8 mouse cellular contexts compared by ENCODE assay signal in the genomic region with DNA sequence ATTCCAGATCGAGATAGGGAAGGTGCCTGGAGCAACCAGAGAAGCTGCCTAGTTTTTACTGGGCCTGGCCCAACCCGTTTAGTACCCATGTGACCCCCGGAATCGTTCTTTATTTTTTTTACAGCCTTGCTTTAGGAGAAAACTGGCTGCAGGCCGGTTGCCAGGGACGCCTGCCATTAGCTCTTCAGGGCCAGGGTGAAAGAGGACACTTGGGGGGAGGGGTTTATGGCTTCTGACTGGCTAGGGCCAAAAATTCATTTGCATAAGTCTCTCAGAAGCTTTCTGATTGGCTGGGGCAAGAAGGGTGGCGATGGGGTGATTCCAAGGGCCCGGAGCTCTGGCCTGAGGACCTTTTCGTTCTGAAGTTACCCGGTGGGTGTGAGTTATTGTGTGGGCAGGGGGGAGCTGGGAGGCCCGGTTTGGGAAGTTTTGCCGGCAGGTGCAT. TPM values are rescaled to one million over a fixed set of nuclear protein-coding genes. Genes with fewer than 3 reads are reported as not detected.
DNase-seq lines count a peak whose midpoint lies in the region; ATAC-seq and TF ChIP-seq lines count a peak whose summit lies in the region.

A gene (plus strand): TSS at position 318 of the 445 bp plus-strand sequence.

- H3K27me3 ChIP-seq in CH12.LX (replicated peaks): no peaks in the 10 kb centered on the region
- H3K27me3 ChIP-seq in forebrain, embryonic 12.5 days: no peaks in the 10 kb centered on the region
- no peaks in the 10 kb centered on the region for H3K27me3 ChIP-seq in heart, postnatal 0 days (ENCODE audit: control insufficient read depth, insufficient read depth, low read length)
- H3K27me3 ChIP-seq in liver, embryonic 15.5 days: no peaks in the 10 kb centered on the region
- no peaks in the 10 kb centered on the region for H3K27me3 ChIP-seq in neural tube, embryonic 11.5 days (ENCODE audit: control insufficient read depth, insufficient read depth, low read length)
- no peaks in the 10 kb centered on the region for H3K27me3 ChIP-seq in stomach, postnatal 0 days (ENCODE audit: control insufficient read depth, insufficient read depth, low read length)

- no peak for TF ChIP-seq EP300 in CH12.LX (IDR thresholded peaks at IDR 0.05; ENCODE audit: low read length)
- no peak; the same call in 1 of the 2 replicates for TF ChIP-seq EP300 in heart, postnatal 0 days (IDR thresholded peaks at IDR 0.05; ENCODE audit: low read depth)
- TF ChIP-seq EP300 in stomach, postnatal 0 days (optimal IDR thresholded peaks at IDR 0.05): peak; percentile 75

- no peaks in the 10 kb centered on the region for H3K9me3 ChIP-seq in CH12.LX (replicated peaks; ENCODE audit: low read length)
- no peaks in the 10 kb centered on the region for H3K9me3 ChIP-seq in forebrain, embryonic 12.5 days
- no peaks in the 10 kb centered on the region for H3K9me3 ChIP-seq in heart, postnatal 0 days (replicated peaks; ENCODE audit: control insufficient read depth, low read length)
- H3K9me3 ChIP-seq in liver, embryonic 15.5 days (replicated peaks): no peaks in the 10 kb centered on the region
- H3K9me3 ChIP-seq in neural tube, embryonic 11.5 days (ENCODE audit: control insufficient read depth, low read length): no peaks in the 10 kb centered on the region
- no peaks in the 10 kb centered on the region for H3K9me3 ChIP-seq in stomach, postnatal 0 days (ENCODE audit: control insufficient read depth, low read length)

- H3K4me3 ChIP-seq in CH12.LX (replicated peaks in 1 of 3; ENCODE audit: low read depth in 2 of 3, low read length in 2 of 3, poor library complexity in 1 of 3): peak within 1 kb of the TSS; percentile 34 to 67 (median 47)
- H3K4me3 ChIP-seq in forebrain, embryonic 12.5 days (replicated peaks): peak within 1 kb of the TSS; percentile 14; the same call in 1 of the 2 replicates
- peak within 1 kb of the TSS; percentile 32 for H3K4me3 ChIP-seq in heart, postnatal 0 days (ENCODE audit: low read depth, low read length)
- peak within 1 kb of the TSS; percentile 72 for H3K4me3 ChIP-seq in liver, embryonic 15.5 days (replicated peaks)
- peak within 1 kb of the TSS; percentile 19 for H3K4me3 ChIP-seq in neural tube, embryonic 11.5 days (ENCODE audit: low read depth, low read length)
- H3K4me3 ChIP-seq in stomach, postnatal 0 days (ENCODE audit: low read depth, low read length): peak within 1 kb of the TSS; percentile 18; the same call in 1 of the 2 replicates

- peaks cover 6% of the 10 kb centered on the region; the same call in 1 of the 2 replicates for H3K79me2 ChIP-seq in CH12.LX (replicated peaks; ENCODE audit: control insufficient read depth, extremely low read depth, insufficient read depth, poor library complexity, severe bottlenecking)

- peak; percentile 90 for DNase-seq in CH12.LX (ENCODE audit: extremely low read depth)
- DNase-seq in heart, postnatal 0 days (ENCODE audit: low spot score): peak; percentile 89
- DNase-seq in kidney, postnatal 36 days: peak; percentile 93 to 95
- DNase-seq in neural tube, embryonic 11.5 days (ENCODE audit: low spot score): peak; percentile 84
- DNase-seq in stomach, postnatal 0 days (ENCODE audit: low spot score): peak; percentile 88

- H3K9ac ChIP-seq in CH12.LX (ENCODE audit: insufficient read depth, low read depth): peak within 1 kb of the TSS; percentile 80; the same call in 1 of the 2 replicates
- H3K9ac ChIP-seq in forebrain, embryonic 12.5 days: no peak within 1 kb of the TSS
- no peak within 1 kb of the TSS; the same call in 1 of the 2 replicates for H3K9ac ChIP-seq in heart, postnatal 0 days (replicated peaks; ENCODE audit: low read depth, low read length)
- H3K9ac ChIP-seq in liver, embryonic 15.5 days: peak within 1 kb of the TSS; percentile 32; the same call in 1 of the 2 replicates
- H3K9ac ChIP-seq in neural tube, embryonic 11.5 days (ENCODE audit: low read length): no peak within 1 kb of the TSS
- H3K9ac ChIP-seq in stomach, postnatal 0 days (ENCODE audit: low read length): no peak within 1 kb of the TSS

- no peak for TF ChIP-seq RAD21 in CH12.LX (IDR thresholded peaks at IDR 0.05; ENCODE audit: low read depth, low read length)

- peaks cover 0 to 4% of the 10 kb centered on the region in 2 experiments; a peak in 1 of 4 replicates for H3K4me1 ChIP-seq in CH12.LX (ENCODE audit: control insufficient read depth in 1 of 2, insufficient read depth in 2 of 2)
- H3K4me1 ChIP-seq in forebrain, embryonic 12.5 days: no peaks in the 10 kb centered on the region
- 0 out of 2 replicates have a peak, but pooled peaks cover 4% of the 10 kb centered on the region for H3K4me1 ChIP-seq in heart, postnatal 0 days (ENCODE audit: control insufficient read depth, insufficient read depth)
- peaks cover 28% of the 10 kb centered on the region for H3K4me1 ChIP-seq in liver, embryonic 15.5 days (replicated peaks)
- H3K4me1 ChIP-seq in neural tube, embryonic 11.5 days (ENCODE audit: control insufficient read depth, insufficient read depth, low read length): no peaks in the 10 kb centered on the region
- no peaks in the 10 kb centered on the region for H3K4me1 ChIP-seq in stomach, postnatal 0 days (replicated peaks; ENCODE audit: control insufficient read depth, insufficient read depth)

- 13% methylated on average over 12 of the region's 12 CpGs for WGBS in forebrain, embryonic 12.5 days
- WGBS in heart, postnatal 0 days: 13% methylated on average over 12 of the region's 12 CpGs
- WGBS in liver, embryonic 15.5 days (ENCODE audit: insufficient replicate concordance): 11% methylated on average over 12 of the region's 12 CpGs
- 21% methylated on average over 12 of the region's 12 CpGs for WGBS in neural tube, embryonic 11.5 days
- 22% methylated on average over 12 of the region's 12 CpGs for WGBS in stomach, postnatal 0 days

- H3K27ac ChIP-seq in CH12.LX (ENCODE audit: insufficient read depth, low read depth): peak within 1 kb of the TSS; percentile 60
- H3K27ac ChIP-seq in forebrain, embryonic 12.5 days: peak within 1 kb of the TSS; percentile 73
- H3K27ac ChIP-seq in heart, postnatal 0 days (ENCODE audit: low read depth): peak within 1 kb of the TSS; percentile 84
- peak within 1 kb of the TSS; percentile 85 for H3K27ac ChIP-seq in liver, embryonic 15.5 days (replicated peaks)
- H3K27ac ChIP-seq in neural tube, embryonic 11.5 days (ENCODE audit: low read depth, low read length): no peak within 1 kb of the TSS
- H3K27ac ChIP-seq in stomach, postnatal 0 days (replicated peaks): peak within 1 kb of the TSS; percentile 40

- H3K4me2 ChIP-seq in CH12.LX (ENCODE audit: insufficient read depth, low read depth, poor library complexity, severe bottlenecking): peak within 1 kb of the TSS; percentile 94
- H3K4me2 ChIP-seq in forebrain, embryonic 12.5 days: peak within 1 kb of the TSS; percentile 39
- H3K4me2 ChIP-seq in heart, postnatal 0 days (ENCODE audit: low read depth, low read length): peak within 1 kb of the TSS; percentile 60
- H3K4me2 ChIP-seq in liver, embryonic 15.5 days: peak within 1 kb of the TSS; percentile 75
- H3K4me2 ChIP-seq in neural tube, embryonic 11.5 days (ENCODE audit: low read depth): peak within 1 kb of the TSS; percentile 31
- H3K4me2 ChIP-seq in stomach, postnatal 0 days (replicated peaks; ENCODE audit: low read depth): peak within 1 kb of the TSS; percentile 32

- in situ Hi-C loops in CH12.LX (cut with MboI; ENCODE audit: low pct_ligation_motif_present, low pct_unique_long_range_greater_than_20kb, low sequenced_read_pairs): no loop called here

- ATAC-seq in cerebellum, adult (ENCODE audit: insufficient number of reproducible peaks, low FRiP score, low TSS enrichment): peak; percentile 83
- peak; percentile 54 for ATAC-seq in forebrain, embryonic 12.5 days (ENCODE audit: low FRiP score)
- peak; percentile 70 for ATAC-seq in heart, postnatal 0 days (ENCODE audit: insufficient read depth, low read depth)
- ATAC-seq in liver, embryonic 15.5 days (ENCODE audit: insufficient read depth): peak; percentile 49
- ATAC-seq in neural tube, embryonic 11.5 days (ENCODE audit: insufficient read depth, low FRiP score, low TSS enrichment): peak; percentile 63
- peak; percentile 76 for ATAC-seq in stomach, postnatal 0 days (ENCODE audit: low FRiP score, low TSS enrichment)

- no peaks in the 10 kb centered on the region for H3K36me3 ChIP-seq in CH12.LX (replicated peaks in 1 of 2; ENCODE audit: control insufficient read depth in 1 of 2, insufficient read depth in 1 of 2, low read length in 1 of 2)
- no peaks in the 10 kb centered on the region for H3K36me3 ChIP-seq in forebrain, embryonic 12.5 days (replicated peaks)
- no peaks in the 10 kb centered on the region for H3K36me3 ChIP-seq in heart, postnatal 0 days (replicated peaks; ENCODE audit: control insufficient read depth, insufficient read depth, low read length)
- no peaks in the 10 kb centered on the region for H3K36me3 ChIP-seq in liver, embryonic 15.5 days (replicated peaks)
- H3K36me3 ChIP-seq in neural tube, embryonic 11.5 days (ENCODE audit: control insufficient read depth, insufficient read depth, low read length): no peaks in the 10 kb centered on the region
- H3K36me3 ChIP-seq in stomach, postnatal 0 days (ENCODE audit: control insufficient read depth, insufficient read depth, low read length): no peaks in the 10 kb centered on the region

- dilution Hi-C loops in CH12.LX (cut with MboI; ENCODE audit: extremely low pct_ligation_motif_present, extremely low pct_unique_long_range_greater_than_20kb, low sequenced_read_pairs): no loop called here

- TF ChIP-seq CTCF in CH12.LX (conservative IDR thresholded peaks at IDR 0.05 in 1 of 2, IDR thresholded peaks at IDR 0.05 in 1 of 2; ENCODE audit: low read depth in 2 of 2, low read length in 2 of 2): no peak
- TF ChIP-seq CTCF in heart, postnatal 0 days (IDR thresholded peaks at IDR 0.05; ENCODE audit: low read depth): no peak
- TF ChIP-seq CTCF in stomach, postnatal 0 days (IDR thresholded peaks at IDR 0.05; ENCODE audit: low read depth): no peak

- peak; percentile 63; the same call in 1 of the 2 replicates for TF ChIP-seq POLR2A in CH12.LX (IDR thresholded peaks at IDR 0.05; ENCODE audit: low read depth, low read length)

TF ChIP-seq in CH12.LX, 34 proteins besides CTCF, POLR2A, EP300 and RAD21 (continues in another document):
- peak; percentile 72 for TF ChIP-seq CHD2 (IDR thresholded peaks at IDR 0.05; ENCODE audit: low read length)
- no peak for TF ChIP-seq BHLHE40 (IDR thresholded peaks at IDR 0.05; ENCODE audit: low read depth, low read length)
- TF ChIP-seq USF2 (conservative IDR thresholded peaks at IDR 0.05; ENCODE audit: low read depth, low read length): no peak

RNA-seq across cellular contexts. Expression of the gene that starts here (rescaled TPM):
- total RNA-seq in CH12.LX (2012; rRNA removed) (35.9 and 41.5 TPM in 2 replicates), CH12.LX (2014; rRNA removed) (39.6 and 51.2 TPM in 2 replicates)
- 35.2 and 37.1 TPM in 2 replicates for polyA plus RNA-seq in CH12.LX (2012; ENCODE audit: insufficient read length, low read depth)
- 67.0 and 72.7 TPM in 2 replicates for polyA plus RNA-seq in forebrain, embryonic 12.5 days (2016; fragmentation: Nextera tagmentation; extraction: Ambion mirVana)
- 34.4 and 81.4 TPM in 2 replicates for total RNA-seq in heart, postnatal 0 days (2014; rRNA removed; ENCODE audit: low replicate concordance)
- polyA plus RNA-seq in heart, postnatal 0 days (2015; fragmentation: Nextera tagmentation; extraction: Ambion mirVana): 27.3 and 29.7 TPM in 2 replicates
- polyA plus RNA-seq in liver, embryonic 15.5 days (2015; fragmentation: Nextera tagmentation; extraction: Ambion mirVana): 41.0 and 41.4 TPM in 2 replicates
- polyA plus RNA-seq in neural tube, embryonic 11.5 days (2014; fragmentation: Nextera tagmentation; extraction: Ambion mirVana): 38.2 and 42.6 TPM in 2 replicates
- polyA plus RNA-seq in stomach, postnatal 0 days (2015; fragmentation: Nextera tagmentation; extraction: Ambion mirVana): 118 and 126 TPM in 2 replicates

Comparison
In these comparisons a context has a peak if more than half of its experiments do, and no peak if none do; other contexts are left out.
1. H3K4me2 ChIP-seq: peak in every context shown above with its lines; median percentile 94 in CH12.LX; 75 in liver, embryonic 15.5 days; 60 in heart, postnatal 0 days; 39 in forebrain, embryonic 12.5 days; 32 in stomach, postnatal 0 days; 31 in neural tube, embryonic 11.5 days.
2. H3K4me3 ChIP-seq: peak in every context shown above with its lines; median percentile 72 in liver, embryonic 15.5 days; 47 in CH12.LX; 32 in heart, postnatal 0 days; 19 in neural tube, embryonic 11.5 days; 18 in stomach, postnatal 0 days; 14 in forebrain, embryonic 12.5 days.
3. H3K9ac ChIP-seq: peak in CH12.LX (single experiment) and liver, embryonic 15.5 days (single experiment); none in forebrain, embryonic 12.5 days (single experiment), heart, postnatal 0 days (single experiment), neural tube, embryonic 11.5 days (single experiment) and stomach, postnatal 0 days (single experiment).
4. Peak in every context shown above with its lines, with median percentiles within 50 percentile points of each other: DNase-seq and ATAC-seq.